Mouse (Mus musculus) inflammation-experienced regulatory T-cells, adult 16 weeks (primary cell): ENCODE data around the gene Vmn1r200. TPM values are rescaled to one million over a fixed set of nuclear protein-coding genes. Genes with fewer than 3 reads are reported as not detected.

ENCODE experiments used
- polyA plus RNA-seq: library from polyadenylated mRNA; unstranded; fragments of 100-300 nt; shearing (Covaris generic); gene quantifications from one replicate; pipeline ENCODE4 v1.2.1, GENCODE M21; 2017

The Vmn1r200 gene
- 0.20 TPM for polyA plus RNA-seq

DNA sequence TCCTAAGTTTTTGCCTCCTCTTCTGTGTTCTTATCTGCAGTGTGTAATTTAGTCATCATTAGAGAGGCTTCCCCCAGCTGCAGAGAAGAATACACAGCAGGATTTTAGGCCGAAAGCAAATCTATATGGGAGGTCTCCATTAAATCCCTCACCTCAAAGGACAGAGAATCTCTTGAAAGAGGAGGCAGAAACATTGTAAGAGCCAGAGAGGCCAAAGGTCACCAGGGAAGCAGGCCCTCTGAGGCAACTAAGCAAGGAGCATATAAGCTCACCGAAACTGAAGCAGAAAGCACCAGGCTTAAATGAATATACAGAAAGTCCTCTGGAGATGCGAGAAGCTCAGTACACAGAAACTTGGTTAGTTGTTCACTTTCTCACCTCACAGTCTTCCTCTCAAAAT, at the start of gene Vmn1r200:
Vmn1r200 (plus strand) TSS at position 301 of the 400 bp plus-strand sequence.

DNA sequence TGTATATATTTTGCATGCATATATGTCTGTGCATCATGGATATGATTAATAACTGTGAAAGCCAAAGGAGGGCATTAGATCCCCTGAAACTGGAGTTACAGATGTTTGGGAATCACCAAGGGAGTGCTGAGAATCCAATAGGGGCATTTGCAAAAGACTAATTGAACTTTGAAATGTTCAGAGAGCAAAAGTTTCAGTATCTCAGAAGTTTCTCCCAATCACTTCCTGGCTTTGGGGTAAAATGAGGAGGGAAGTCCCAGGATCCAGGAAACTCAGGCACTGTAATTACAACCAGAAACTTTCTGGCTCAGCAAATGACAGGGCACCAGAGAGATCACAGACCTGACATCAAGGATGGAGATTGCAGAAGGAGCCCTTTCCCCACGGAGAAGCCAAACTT, 40.1 kb upstream of the Vmn1r200 start, which contains the start of gene Vmn1r198:
Vmn1r198 (plus strand) TSS at position 301 of the 400 bp plus-strand sequence.

DNA sequence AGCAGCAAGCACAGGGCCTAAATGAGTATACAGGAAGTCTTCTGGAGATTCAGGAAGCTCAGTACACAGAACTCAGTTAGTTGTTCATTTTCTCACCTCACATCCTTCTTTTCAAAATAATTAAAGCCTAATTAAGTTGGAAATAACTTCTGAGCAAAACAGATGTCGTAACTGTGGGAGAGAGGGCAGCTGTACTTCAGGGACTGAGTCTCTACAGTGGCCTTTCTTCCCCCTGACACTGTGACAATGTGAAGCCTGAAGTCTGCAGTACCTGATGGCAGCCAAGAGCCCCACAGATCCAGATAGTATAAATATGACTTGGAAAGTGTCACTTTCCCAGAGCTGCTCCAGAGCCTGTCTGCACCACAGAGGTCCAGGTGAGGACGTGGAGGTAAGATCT, 10.7 kb upstream of the Vmn1r200 start, which contains the start of gene Vmn1r199:
Vmn1r199 (plus strand) TSS at position 301 of the 400 bp plus-strand sequence.

Other genes with a start within 250 kb of the Vmn1r200 start
- not detected for gene Vmn1r191, start 206.4 kb upstream of the Vmn1r200 start, polyA plus RNA-seq
- not detected for gene Vmn1r192, start 199.2 kb upstream of the Vmn1r200 start, polyA plus RNA-seq
- not detected for gene Vmn1r193, start 167.2 kb upstream of the Vmn1r200 start, polyA plus RNA-seq
- gene Vmn1r194, start 146.2 kb upstream of the Vmn1r200 start, polyA plus RNA-seq, result not detected
- gene Vmn1r195, start 119.9 kb upstream of the Vmn1r200 start, polyA plus RNA-seq, result not detected
- not detected for gene Vmn1r196, start 100.5 kb upstream of the Vmn1r200 start, polyA plus RNA-seq
- gene Vmn1r197, start 65.8 kb upstream of the Vmn1r200 start, polyA plus RNA-seq, result 0.06 TPM
- not detected for gene Vmn1r198, start 40.0 kb upstream of the Vmn1r200 start, polyA plus RNA-seq
- gene Vmn1r199, start 10.6 kb upstream of the Vmn1r200 start, polyA plus RNA-seq, result not detected
- gene Vmn1r201, start 81.5 kb downstream of the Vmn1r200 start, polyA plus RNA-seq, result not detected
- gene Vmn1r202, start 115.0 kb downstream of the Vmn1r200 start, polyA plus RNA-seq, result not detected
- gene Vmn1r203, start 127.7 kb downstream of the Vmn1r200 start, polyA plus RNA-seq, result 0.18 TPM
- gene Vmn1r204, start 162.8 kb downstream of the Vmn1r200 start, polyA plus RNA-seq, result not detected
- not detected for gene Vmn1r205, start 202.6 kb downstream of the Vmn1r200 start, polyA plus RNA-seq
- not detected for gene Vmn1r206, start 233.9 kb downstream of the Vmn1r200 start, polyA plus RNA-seq